Mouse (Mus musculus): ENCODE results near the gene Slc7a5.

- TF ChIP-seq CTCF (IDR thresholded peaks at IDR 0.05; ENCODE audit: control insufficient read depth, insufficient read depth, insufficient replicate concordance, low read depth, low read length) (no peak), POLR2A (IDR thresholded peaks at IDR 0.05; ENCODE audit: control insufficient read depth, low read depth, low read length) (no peak)
These were observed 50.2 kb downstream of the Slc7a5 start for GRCm38 (mm10) chr8:121857331-121857730.

All from testis, adult 2 months (tissue).